Mouse (Mus musculus) liver, embryonic 15.5 days (tissue): ENCODE measurements around the gene Fpr3. TPM values are rescaled to one million over a fixed set of nuclear protein-coding genes. Genes with fewer than 3 reads are reported as not detected.
"Not testable (repeated sequence)": the region's sequence is repeated elsewhere in the genome, so short reads cannot be mapped to it uniquely, and the experiment has no call there.

Source experiments
- ATAC-seq: fragments of 200-750 bp; cut with Nextera tagmentation; 2 replicates; pipeline ENCODE4 v1.8.0; 2017; ENCODE audit warnings: moderate number of reproducible peaks, mild to moderate bottlenecking, moderate library complexity; ENCODE audit not compliant: insufficient read depth
- H3K27ac ChIP-seq: fragments of 300-500 bp; sonication (generic); replicated peaks from 2 replicates; pipeline ENCODE4 v1.5.1; 2015; ENCODE audit warnings: mild to moderate bottlenecking, inconsistent platforms
- H3K27me3 ChIP-seq: fragments of 300-500 bp; sonication (generic); 2 replicates; pipeline ENCODE4 v1.6.1; 2015; ENCODE audit warnings: mild to moderate bottlenecking, inconsistent platforms
- H3K36me3 ChIP-seq: fragments of 300-500 bp; sonication (generic); replicated peaks from 2 replicates; pipeline ENCODE4 v1.6.1; 2015; ENCODE audit warnings: moderate library complexity, mild to moderate bottlenecking, inconsistent platforms
- H3K4me1 ChIP-seq: fragments of 300-500 bp; sonication (generic); replicated peaks from 2 replicates; pipeline ENCODE4 v1.6.1; 2015; ENCODE audit warnings: inconsistent platforms
- H3K4me2 ChIP-seq: fragments of 300-500 bp; sonication (generic); 2 replicates; pipeline ENCODE4 v1.6.1; 2015; ENCODE audit warnings: moderate library complexity, mild to moderate bottlenecking, inconsistent platforms
- H3K4me3 ChIP-seq: fragments of 300-500 bp; sonication (generic); replicated peaks from 2 replicates; pipeline ENCODE4 v1.5.1; 2015; ENCODE audit warnings: mild to moderate bottlenecking, inconsistent platforms
- H3K9ac ChIP-seq: fragments of 300-500 bp; sonication (generic); 2 replicates; pipeline ENCODE4 v1.6.1; 2015; ENCODE audit warnings: moderate library complexity, mild to moderate bottlenecking, inconsistent platforms
- H3K9me3 ChIP-seq: fragments of 300-500 bp; sonication (generic); replicated peaks from 2 replicates; pipeline ENCODE4 v1.6.1; 2016; ENCODE audit warnings: inconsistent platforms
- WGBS: fragments of 180-500 bp; shearing (Covaris S2); methylation state at CpG from one replicate; pipeline ENCODE4 v1.1.7; 2015; ENCODE audit warnings: mixed read lengths; ENCODE audit not compliant: insufficient replicate concordance; 5-methylcytosine and 5-hydroxymethylcytosine counted together
- polyA plus RNA-seq: library from polyadenylated mRNA; unstranded; fragments of >200 nt; fragmentation: Nextera tagmentation; extraction: Ambion mirVana; gene quantifications from 2 replicates; pipeline ENCODE4 v1.2.1, GENCODE M21; 2015

The Fpr3 gene
- polyA plus RNA-seq, 1 experiment from 2014 or later: not detected

- H3K4me2 ChIP-seq: no peak within 1 kb of the TSS
- no peak within 1 kb of the TSS for H3K4me3 ChIP-seq
- no peaks in the 10 kb centered on the region for H3K9me3 ChIP-seq
- no peaks in the 10 kb centered on the region for H3K27me3 ChIP-seq
- H3K27ac ChIP-seq: no peak within 1 kb of the TSS
- no peak within 1 kb of the TSS for H3K9ac ChIP-seq
- WGBS: 42% methylated on average over 1 of the region's 1 CpGs
- no peaks in the 10 kb centered on the region for H3K36me3 ChIP-seq
- ATAC-seq: no peak
- H3K4me1 ChIP-seq: no peaks in the 10 kb centered on the region
Measured at GRCm38 (mm10) chr17:17883840-17884239, 3.8 kb upstream of the Fpr3 start, which contains the start of gene Fpr1. Gene Fpr1, minus strand, starts transcription at chr17:17883940.

DNA sequence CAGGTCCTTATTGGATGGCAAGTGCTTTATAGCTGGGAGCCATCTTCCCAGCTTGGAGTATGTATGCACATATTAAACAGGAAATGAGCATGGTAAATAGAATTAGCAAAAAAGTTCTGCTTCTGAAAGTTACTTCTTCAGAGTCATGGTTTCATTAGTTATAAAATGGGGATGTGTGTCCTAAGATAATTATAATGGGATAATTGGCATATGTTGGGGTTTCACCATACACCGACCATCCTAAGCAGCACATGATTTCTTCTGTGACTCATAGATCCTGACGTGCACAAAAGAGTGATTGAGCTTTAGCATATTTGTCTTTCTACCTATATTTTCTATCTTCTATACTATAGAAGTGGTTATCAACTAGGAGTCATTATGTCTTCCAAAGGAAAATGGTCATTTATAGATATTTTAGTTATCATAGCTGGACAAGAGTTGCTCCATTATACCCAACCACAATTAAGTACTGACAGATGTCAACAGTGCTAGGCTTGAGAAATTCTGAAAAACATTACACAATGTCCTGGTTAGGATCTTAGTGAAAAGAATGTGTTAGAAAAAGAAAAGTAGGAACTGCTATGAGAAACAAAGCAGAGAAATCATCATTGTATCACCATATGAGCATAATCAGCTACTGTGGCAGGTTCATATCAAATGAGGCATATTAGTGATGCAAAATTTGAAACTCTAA, 2.2 kb downstream of the Fpr3 start:
- H3K4me2 ChIP-seq: no peak overlapping the region
- H3K4me1 ChIP-seq: no peaks in the 10 kb centered on the region
- ATAC-seq: no peak
- no peak overlapping the region for H3K9ac ChIP-seq
- no peak overlapping the region for H3K27ac ChIP-seq
- H3K4me3 ChIP-seq: no peak overlapping the region
- 54% methylated on average over 2 of the region's 2 CpGs for WGBS
- H3K9me3 ChIP-seq: no peaks in the 10 kb centered on the region
- no peaks in the 10 kb centered on the region for H3K27me3 ChIP-seq
- H3K36me3 ChIP-seq: no peaks in the 10 kb centered on the region

GRCm38 (mm10) chr17:17896039-17896438, 8.4 kb downstream of the Fpr3 start:
- Histone ChIP-seq H3K36me3 (no peaks in the 10 kb centered on the region), H3K9me3 (no peaks in the 10 kb centered on the region), H3K27me3 (no peaks in the 10 kb centered on the region), H3K9ac (no peak overlapping the region), H3K27ac (no peak overlapping the region), H3K4me3 (no peak overlapping the region), H3K4me2 (no peak overlapping the region), H3K4me1 (no peaks in the 10 kb centered on the region)
- under 1% methylated on average over 4 of the region's 4 CpGs for WGBS
- ATAC-seq: no peak

- WGBS: 51% methylated on average over 2 of the region's 2 CpGs
- Histone ChIP-seq H3K9ac (no peak overlapping the region), H3K9me3 (no peaks in the 10 kb centered on the region), H3K36me3 (no peaks in the 10 kb centered on the region), H3K4me1 (no peaks in the 10 kb centered on the region), H3K27me3 (no peaks in the 10 kb centered on the region), H3K4me2 (no peak overlapping the region), H3K4me3 (no peak overlapping the region), H3K27ac (no peak overlapping the region)
- ATAC-seq: no peak
Measured at GRCm38 (mm10) chr17:17899268-17899667, 11.6 kb downstream of the Fpr3 start.

GRCm38 (mm10) chr17:17900768-17901167, 13.1 kb downstream of the Fpr3 start:
- peak; percentile 57; the same call in 1 of the 2 replicates for ATAC-seq
- 30% methylated on average over 1 of the region's 1 CpGs for WGBS

DNA sequence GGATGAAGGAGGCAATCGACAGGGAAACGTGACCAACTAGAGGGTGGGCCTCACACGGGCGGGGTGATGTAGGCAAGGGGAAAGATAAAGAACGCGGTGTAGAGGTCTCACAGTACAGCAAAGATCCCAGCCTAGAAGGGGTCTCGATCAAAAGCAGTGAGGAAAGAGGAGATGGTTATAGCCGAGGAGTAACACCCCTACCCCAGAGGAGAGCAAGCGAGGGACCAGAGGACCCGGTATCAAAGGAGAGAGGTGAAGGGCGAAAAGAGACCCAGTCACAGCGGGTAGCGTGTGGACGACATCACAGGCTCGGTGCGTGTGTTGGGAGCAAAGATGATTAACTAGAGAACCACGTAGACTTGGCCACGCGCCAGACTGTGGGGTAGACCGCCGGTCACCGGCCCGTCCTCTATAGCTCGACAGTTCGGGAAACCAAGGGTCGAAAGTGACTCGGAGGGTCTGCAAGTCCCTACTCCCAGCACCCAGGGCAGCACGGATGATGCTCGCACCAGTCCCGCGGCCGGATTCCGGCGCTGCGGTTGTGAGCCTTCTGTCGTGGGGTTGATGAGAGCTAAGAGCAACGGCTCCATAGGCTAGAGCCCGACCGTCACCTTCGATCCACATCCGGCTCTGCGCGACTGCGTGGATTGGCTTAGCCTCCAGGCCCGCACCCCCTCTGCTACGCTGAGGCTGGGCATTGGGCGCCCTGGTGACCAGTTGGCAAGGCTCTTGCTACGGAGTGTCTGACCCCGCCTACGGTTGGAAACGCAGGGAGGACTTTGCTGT, 22.2 kb downstream of the Fpr3 start:
- Histone ChIP-seq H3K4me1 (no peaks in the 10 kb centered on the region), H3K27me3 (peaks cover 13% of the 10 kb centered on the region; the same call in 1 of the 2 replicates), H3K9me3 (no peaks in the 10 kb centered on the region), H3K27ac (no peak overlapping the region), H3K4me2 (peak overlapping the region; percentile 59), H3K36me3 (no peaks in the 10 kb centered on the region), H3K4me3 (peak overlapping the region; percentile 38), H3K9ac (no peak overlapping the region)
- ATAC-seq: peak; percentile 87
- WGBS: 17% methylated on average over 51 of the region's 51 CpGs

More at GRCm38 (mm10) chr17:17900768-17901167, 13.1 kb downstream of the Fpr3 start:
- no peaks in the 10 kb centered on the region for H3K4me1 ChIP-seq
- no peaks in the 10 kb centered on the region for H3K9me3 ChIP-seq
- H3K9ac ChIP-seq: no peak overlapping the region
- H3K36me3 ChIP-seq: no peaks in the 10 kb centered on the region
- H3K27me3 ChIP-seq: no peaks in the 10 kb centered on the region
- H3K4me3 ChIP-seq: no peak overlapping the region
- H3K4me2 ChIP-seq: no peak overlapping the region
- H3K27ac ChIP-seq: no peak overlapping the region

GRCm38 (mm10) chr17:17912618-17913017, 25.0 kb downstream of the Fpr3 start:
- not testable (repeated sequence) for H3K36me3 ChIP-seq, H3K4me3 ChIP-seq, ATAC-seq, H3K4me1 ChIP-seq, H3K9me3 ChIP-seq, H3K9ac ChIP-seq, H3K4me2 ChIP-seq, H3K27ac ChIP-seq
- 60% methylated on average over 8 of the region's 8 CpGs for WGBS
- peaks cover 13% of the 10 kb centered on the region; the same call in 1 of the 2 replicates for H3K27me3 ChIP-seq

GRCm38 (mm10) chr17:17917376-17917775, 29.7 kb downstream of the Fpr3 start:
- Histone ChIP-seq H3K4me1 (no peaks in the 10 kb centered on the region), H3K9ac (no peak overlapping the region), H3K27ac (no peak overlapping the region), H3K4me3 (no peak overlapping the region), H3K27me3 (no peaks in the 10 kb centered on the region), H3K4me2 (no peak overlapping the region), H3K36me3 (no peaks in the 10 kb centered on the region), H3K9me3 (no peaks in the 10 kb centered on the region)
- 65% methylated on average over 1 of the region's 1 CpGs for WGBS
- ATAC-seq: no peak

DNA sequence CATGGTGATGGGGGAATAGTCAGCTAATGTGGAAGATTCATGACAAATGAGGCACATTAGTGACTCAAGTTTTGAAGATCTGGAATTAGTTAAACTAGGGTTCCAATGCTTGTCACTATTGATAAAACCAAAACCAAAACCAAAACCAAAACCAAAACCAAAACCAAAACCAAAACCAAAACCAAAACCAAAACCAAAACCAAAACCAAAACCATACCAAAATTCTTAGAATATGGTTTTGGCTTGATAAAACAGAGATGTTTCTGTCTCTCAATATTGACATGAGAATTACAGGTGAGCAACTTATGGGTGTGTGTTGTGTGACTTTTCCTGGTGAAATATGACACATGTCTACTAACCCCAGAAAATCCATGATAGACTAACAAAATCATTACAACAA, 30.1 kb downstream of the Fpr3 start:
- Histone ChIP-seq H3K27ac (no peak overlapping the region), H3K4me2 (no peak overlapping the region), H3K9me3 (no peaks in the 10 kb centered on the region), H3K27me3 (no peaks in the 10 kb centered on the region), H3K9ac (no peak overlapping the region), H3K36me3 (no peaks in the 10 kb centered on the region), H3K4me1 (no peaks in the 10 kb centered on the region), H3K4me3 (no peak overlapping the region)
- ATAC-seq: no peak

- no peak for ATAC-seq
Measured at GRCm38 (mm10) chr17:17973443-17973842, 85.8 kb downstream of the Fpr3 start.

DNA sequence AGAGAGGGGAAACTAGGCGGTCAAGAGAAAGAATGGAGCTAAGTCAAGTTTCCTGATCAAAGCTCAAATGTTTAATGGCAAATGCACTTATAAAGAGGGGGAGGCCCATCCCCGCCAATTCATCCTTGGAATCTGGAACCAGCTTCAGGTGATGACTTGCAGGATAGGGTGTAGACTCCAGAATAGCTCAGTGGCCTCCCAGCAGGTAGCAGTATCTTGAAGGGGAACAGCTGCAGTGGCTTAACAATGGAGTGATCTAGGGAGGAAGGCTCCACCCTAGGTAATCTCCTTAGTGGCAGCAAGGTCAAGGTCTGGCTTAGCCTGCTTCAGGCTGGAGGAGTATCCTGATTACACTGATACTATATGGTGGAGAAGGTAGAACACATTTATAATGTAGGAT, 93.6 kb downstream of the Fpr3 start:
- not testable (repeated sequence) for H3K27ac ChIP-seq, H3K4me2 ChIP-seq, H3K4me1 ChIP-seq, H3K9me3 ChIP-seq, H3K9ac ChIP-seq, H3K36me3 ChIP-seq, H3K27me3 ChIP-seq, H3K4me3 ChIP-seq, ATAC-seq
- WGBS: 49% methylated on average over 2 of the region's 2 CpGs

More at GRCm38 (mm10) chr17:17973443-17973842, 85.8 kb downstream of the Fpr3 start:
- Histone ChIP-seq H3K4me1 (no peaks in the 10 kb centered on the region), H3K9ac (no peak overlapping the region), H3K9me3 (no peaks in the 10 kb centered on the region), H3K4me2 (no peak overlapping the region), H3K4me3 (no peak overlapping the region), H3K27ac (no peak overlapping the region), H3K36me3 (no peaks in the 10 kb centered on the region), H3K27me3 (no peaks in the 10 kb centered on the region)
- whole genome bisulfite sequencing: 6% methylated on average over 1 of the region's 1 CpGs
